8 mouse cellular contexts compared by ENCODE assay signal in genomic region chr2:174463370-174463769, GRCm38 (mm10). TPM values are rescaled to one million over a fixed set of nuclear protein-coding genes. Genes with fewer than 3 reads are reported as not detected.
A peak's percentile ranks its signal among the peaks of the same experiment; 100 is the strongest.
DNase-seq lines count a peak whose midpoint lies in the region; ATAC-seq and TF ChIP-seq lines count a peak whose summit lies in the region.

No protein-coding gene starts in this region.

- WGBS in lung, embryonic 15.5 days = 35% methylated on average over 10 of the region's 10 CpGs
- 29% methylated on average over 10 of the region's 10 CpGs for WGBS in heart, embryonic 15.5 days
- 26% methylated on average over 10 of the region's 10 CpGs for WGBS in liver, embryonic 16.5 days (ENCODE audit: insufficient replicate concordance)

- ATAC-seq in lung, embryonic 15.5 days (ENCODE audit: borderline replicate concordance, extremely low read depth, low FRiP score, low TSS enrichment) = peak; percentile 33; the same call in 1 of the 2 replicates
- ATAC-seq in heart, embryonic 15.5 days (replicated peaks; ENCODE audit: insufficient number of reproducible peaks, insufficient read depth, low FRiP score, low read depth) = peak; percentile 36
- peak; percentile 2; the same call in 1 of the 2 replicates for ATAC-seq in liver, embryonic 16.5 days (ENCODE audit: low read depth)

- no peak for TF ChIP-seq CTCF in cortical plate, adult 2 months (IDR thresholded peaks at IDR 0.05; ENCODE audit: extremely low read depth, insufficient read depth, low read length)

- no peak overlapping the region for H3K27ac ChIP-seq in lung, embryonic 15.5 days
- H3K27ac ChIP-seq in cortical plate, adult 2 months (ENCODE audit: insufficient read depth, low read length) = peak overlapping the region; percentile 58; the same call in 1 of the 2 replicates
- H3K27ac ChIP-seq in heart, embryonic 15.5 days = peak overlapping the region; percentile 76
- peak overlapping the region; percentile 67 for H3K27ac ChIP-seq in liver, embryonic 16.5 days (ENCODE audit: low read length)

- peaks cover 14% of the 10 kb centered on the region for H3K4me1 ChIP-seq in lung, embryonic 15.5 days
- H3K4me1 ChIP-seq in cortical plate, adult 2 months (ENCODE audit: control insufficient read depth, insufficient read depth, low read length) = 0 out of 2 replicates have a peak, but pooled peaks cover 1% of the 10 kb centered on the region
- H3K4me1 ChIP-seq in heart, embryonic 15.5 days (replicated peaks) = peaks cover 8% of the 10 kb centered on the region
- H3K4me1 ChIP-seq in liver, embryonic 16.5 days (ENCODE audit: control insufficient read depth, low read depth, low read length) = peaks cover 13% of the 10 kb centered on the region

- peaks cover 46% of the 10 kb centered on the region for H3K36me3 ChIP-seq in lung, embryonic 15.5 days
- peaks cover 49% of the 10 kb centered on the region for H3K36me3 ChIP-seq in heart, embryonic 15.5 days
- peaks cover 44% of the 10 kb centered on the region for H3K36me3 ChIP-seq in liver, embryonic 16.5 days (ENCODE audit: control insufficient read depth, insufficient read depth)

- H3K4me3 ChIP-seq in lung, embryonic 15.5 days = peak overlapping the region; percentile 75
- H3K4me3 ChIP-seq in cortical plate, adult 2 months (ENCODE audit: insufficient read depth, low read length) = peak overlapping the region; percentile 99
- H3K4me3 ChIP-seq in heart, embryonic 15.5 days = peak overlapping the region; percentile 67
- peak overlapping the region; percentile 75 for H3K4me3 ChIP-seq in liver, embryonic 16.5 days (ENCODE audit: low read depth, low read length)

- H3K9ac ChIP-seq in lung, embryonic 15.5 days = peak overlapping the region; percentile 75
- H3K9ac ChIP-seq in heart, embryonic 15.5 days = peak overlapping the region; percentile 79
- H3K9ac ChIP-seq in liver, embryonic 16.5 days (ENCODE audit: low read depth, low read length) = peak overlapping the region; percentile 77

- no peaks in the 10 kb centered on the region for H3K9me3 ChIP-seq in lung, embryonic 15.5 days
- H3K9me3 ChIP-seq in heart, embryonic 15.5 days (replicated peaks) = no peaks in the 10 kb centered on the region
- no peaks in the 10 kb centered on the region for H3K9me3 ChIP-seq in liver, embryonic 16.5 days (replicated peaks; ENCODE audit: control insufficient read depth, low read length)

- TF ChIP-seq POLR2A in cortical plate, adult 2 months (IDR thresholded peaks at IDR 0.05; ENCODE audit: extremely low read depth, insufficient read depth, low read length) = no peak

- H3K27me3 ChIP-seq in lung, embryonic 15.5 days = no peaks in the 10 kb centered on the region
- no peaks in the 10 kb centered on the region for H3K27me3 ChIP-seq in heart, embryonic 15.5 days
- no peaks in the 10 kb centered on the region for H3K27me3 ChIP-seq in liver, embryonic 16.5 days (ENCODE audit: control insufficient read depth, insufficient read depth, low read depth, low read length)

- peak overlapping the region; percentile 74 for H3K4me2 ChIP-seq in lung, embryonic 15.5 days
- H3K4me2 ChIP-seq in heart, embryonic 15.5 days = peak overlapping the region; percentile 79
- peak overlapping the region; percentile 92 for H3K4me2 ChIP-seq in liver, embryonic 16.5 days (ENCODE audit: low read depth, low read length)

- no peak for DNase-seq in lung, postnatal 14 days
- DNase-seq in yolk sac, embryonic 10.5 days (ENCODE audit: low spot score) = no peak
- no peak for DNase-seq in cerebellum, adult 11 months
- no peak for DNase-seq in urinary bladder, postnatal 36 days (ENCODE audit: low spot score in 2 of 2)

RNA-seq across cellular contexts. Expression of gene Atp5e, which starts 0.5 kb away (rescaled TPM):
- polyA plus RNA-seq in lung, embryonic 15.5 days (2015; fragmentation: Nextera tagmentation; extraction: Ambion mirVana) = 761 and 785 TPM in 2 replicates
- 591 and 599 TPM in 2 replicates for polyA plus RNA-seq in cortical plate, adult 2 months (2012; rRNA removed)
- polyA plus RNA-seq in heart, embryonic 15.5 days (2015; fragmentation: Nextera tagmentation; extraction: Ambion mirVana) = 872 and 1,283 TPM in 2 replicates
- 366 and 385 TPM in 2 replicates for polyA plus RNA-seq in liver, embryonic 16.5 days (2015; fragmentation: Nextera tagmentation; extraction: Ambion mirVana)

RNA-seq across cellular contexts. Expression of gene Prelid3b, which starts 9.5 kb away (rescaled TPM):
- polyA plus RNA-seq in lung, embryonic 15.5 days (2015; fragmentation: Nextera tagmentation; extraction: Ambion mirVana) = 116 TPM in 2 replicates
- polyA plus RNA-seq in cortical plate, adult 2 months (2012; rRNA removed) = 75.0 and 82.6 TPM in 2 replicates
- 131 and 135 TPM in 2 replicates for polyA plus RNA-seq in heart, embryonic 15.5 days (2015; fragmentation: Nextera tagmentation; extraction: Ambion mirVana)
- 64.2 and 74.4 TPM in 2 replicates for polyA plus RNA-seq in liver, embryonic 16.5 days (2015; fragmentation: Nextera tagmentation; extraction: Ambion mirVana)

RNA-seq across cellular contexts. Expression of gene Tubb1, which starts 12.9 kb away (rescaled TPM):
- 6.6 and 7.9 TPM in 2 replicates for polyA plus RNA-seq in lung, embryonic 15.5 days (2015; fragmentation: Nextera tagmentation; extraction: Ambion mirVana)
- 0.09 TPM in 1 of 2 replicates, not detected in the other for polyA plus RNA-seq in cortical plate, adult 2 months (2012; rRNA removed)
- polyA plus RNA-seq in heart, embryonic 15.5 days (2015; fragmentation: Nextera tagmentation; extraction: Ambion mirVana) = 3.8 and 3.9 TPM in 2 replicates
- polyA plus RNA-seq in liver, embryonic 16.5 days (2015; fragmentation: Nextera tagmentation; extraction: Ambion mirVana) = 22.0 and 23.5 TPM in 2 replicates

RNA-seq across cellular contexts. Expression of gene Ctsz, which starts 24.5 kb away (rescaled TPM):
- polyA plus RNA-seq in lung, embryonic 15.5 days (2015; fragmentation: Nextera tagmentation; extraction: Ambion mirVana) = 212 and 217 TPM in 2 replicates
- polyA plus RNA-seq in cortical plate, adult 2 months (2012; rRNA removed) = 72.1 and 78.9 TPM in 2 replicates
- 99.5 and 146 TPM in 2 replicates for polyA plus RNA-seq in heart, embryonic 15.5 days (2015; fragmentation: Nextera tagmentation; extraction: Ambion mirVana)
- polyA plus RNA-seq in liver, embryonic 16.5 days (2015; fragmentation: Nextera tagmentation; extraction: Ambion mirVana) = 125 and 128 TPM in 2 replicates

RNA-seq across cellular contexts. Expression of gene Nelfcd, which starts 47.8 kb away (rescaled TPM):
- 128 and 138 TPM in 2 replicates for polyA plus RNA-seq in lung, embryonic 15.5 days (2015; fragmentation: Nextera tagmentation; extraction: Ambion mirVana)
- polyA plus RNA-seq in cortical plate, adult 2 months (2012; rRNA removed) = 74.7 and 76.9 TPM in 2 replicates
- polyA plus RNA-seq in heart, embryonic 15.5 days (2015; fragmentation: Nextera tagmentation; extraction: Ambion mirVana) = 66.1 and 82.9 TPM in 2 replicates
- polyA plus RNA-seq in liver, embryonic 16.5 days (2015; fragmentation: Nextera tagmentation; extraction: Ambion mirVana) = 68.7 and 69.4 TPM in 2 replicates
